Mouse (Mus musculus): Measurements from ENCODE around the gene Usp13.

DNA sequence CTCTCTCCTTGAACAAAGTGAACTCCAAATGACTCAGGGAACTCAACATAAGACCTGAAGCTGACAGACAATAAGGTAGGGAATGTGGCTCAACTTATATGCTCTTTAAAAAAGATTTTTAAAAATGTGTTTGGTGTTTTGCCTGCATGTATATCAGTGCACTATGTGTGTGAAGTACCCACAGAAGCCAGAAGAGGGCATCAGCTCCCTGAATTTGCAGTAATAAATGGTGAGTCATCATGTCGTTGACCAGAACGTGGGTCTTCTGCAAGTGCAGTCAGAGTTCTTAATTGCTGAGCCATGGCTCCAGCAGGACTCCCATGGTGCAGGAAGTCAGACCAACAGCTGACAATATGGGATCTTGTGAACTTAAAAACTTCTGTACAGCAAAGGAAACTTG is 148.2 kb downstream of the Usp13 start:
- TF ChIP-seq POLR2A (IDR thresholded peaks at IDR 0.05; ENCODE audit: control insufficient read depth, extremely low read depth, insufficient read depth, low read length, poor library complexity) (no peak), CTCF (IDR thresholded peaks at IDR 0.05; ENCODE audit: borderline replicate concordance, control insufficient read depth, extremely low read depth, insufficient read depth, low read length, poor library complexity) (no peak)
